ENCODE assay signal across 17 mouse cellular contexts in genomic region chr10:90709602-90709931, GRCm38 (mm10).
DNase-seq lines count a peak whose midpoint lies in the region; ATAC-seq lines count a peak whose summit lies in the region.
"Had no signal": no experiment of that assay in that cellular context is flagged by ENCODE, and none has a peak within 500 bp of the region (broad histone marks: within the 10 kb centered on the region; RNA-seq: fewer than 3 reads in every experiment).

No protein-coding gene starts in this region.

- H3K27ac ChIP-seq in midbrain, embryonic 11.5 days (ENCODE audit: low read depth, low read length), result no peak overlapping the region
- H3K27ac ChIP-seq in midbrain, embryonic 16.5 days (ENCODE audit: low read length), result no peak overlapping the region
- H3K27ac ChIP-seq in hindbrain, embryonic 14.5 days, result 0 out of 2 replicates have a peak overlapping the region, but pooled peaks have one; percentile 23
- H3K27ac ChIP-seq: heart, embryonic 10.5 days; limb, embryonic 15.5 days; liver, embryonic 15.5 days had no signal

- H3K27me3 ChIP-seq in midbrain, embryonic 11.5 days (ENCODE audit: control insufficient read depth, insufficient read depth, low read length), result no peaks in the 10 kb centered on the region
- H3K27me3 ChIP-seq in midbrain, embryonic 16.5 days (ENCODE audit: control insufficient read depth, insufficient read depth, low read depth, low read length), result no peaks in the 10 kb centered on the region
- no peaks in the 10 kb centered on the region for H3K27me3 ChIP-seq in hindbrain, embryonic 14.5 days (ENCODE audit: control insufficient read depth, insufficient read depth, low read length)
- H3K27me3 ChIP-seq: hindbrain, embryonic 15.5 days; limb, embryonic 15.5 days; liver, embryonic 15.5 days had no signal

- no peak for DNase-seq in midbrain, embryonic 11.5 days (ENCODE audit: low spot score, missing footprints)
- DNase-seq in Muller cell, postnatal 12 days (ENCODE audit: inconsistent ontology term), result peak; percentile 54
- peak; percentile 56 for DNase-seq in brain, adult 2 months (ENCODE audit: low read depth, low spot score)
- no peak for DNase-seq in hindbrain, embryonic 14.5 days (ENCODE audit: low spot score)
- no peak for DNase-seq in gastrocnemius, postnatal 25 days
- DNase-seq in lung, postnatal 10 days, result no peak
- DNase-seq: adrenal gland, postnatal 36 days; cerebellum, adult 2 months; cerebellum, postnatal 36 days; right cerebral cortex, postnatal 25 days had no signal

- no peaks in the 10 kb centered on the region for H3K9me3 ChIP-seq in midbrain, embryonic 11.5 days (ENCODE audit: control insufficient read depth, low read length)
- H3K9me3 ChIP-seq in midbrain, embryonic 16.5 days (replicated peaks; ENCODE audit: control insufficient read depth, low read length, poor library complexity, severe bottlenecking), result no peaks in the 10 kb centered on the region
- H3K9me3 ChIP-seq in hindbrain, embryonic 14.5 days (ENCODE audit: control insufficient read depth, low read length), result 0 out of 2 replicates have a peak, but pooled peaks cover 4% of the 10 kb centered on the region
- H3K9me3 ChIP-seq: heart, embryonic 10.5 days; hindbrain, embryonic 15.5 days; limb, embryonic 15.5 days; liver, embryonic 15.5 days had no signal

- no peak overlapping the region for H3K9ac ChIP-seq in midbrain, embryonic 11.5 days (ENCODE audit: low read length)
- no peak overlapping the region for H3K9ac ChIP-seq in midbrain, embryonic 16.5 days (ENCODE audit: low read depth, low read length)
- no peak overlapping the region for H3K9ac ChIP-seq in hindbrain, embryonic 14.5 days
- H3K9ac ChIP-seq: hindbrain, embryonic 15.5 days; limb, embryonic 15.5 days; liver, embryonic 15.5 days had no signal

- H3K4me2 ChIP-seq in midbrain, embryonic 11.5 days, result no peak overlapping the region
- H3K4me2 ChIP-seq in midbrain, embryonic 16.5 days (ENCODE audit: low read length), result no peak overlapping the region
- no peak overlapping the region for H3K4me2 ChIP-seq in hindbrain, embryonic 14.5 days (replicated peaks)
- H3K4me2 ChIP-seq: hindbrain, embryonic 15.5 days; limb, embryonic 15.5 days; liver, embryonic 15.5 days had no signal

- no peaks in the 10 kb centered on the region for H3K36me3 ChIP-seq in midbrain, embryonic 11.5 days (ENCODE audit: control insufficient read depth, insufficient read depth, low read length)
- no peaks in the 10 kb centered on the region for H3K36me3 ChIP-seq in midbrain, embryonic 16.5 days (ENCODE audit: control insufficient read depth, insufficient read depth, low read length)
- H3K36me3 ChIP-seq in hindbrain, embryonic 14.5 days (replicated peaks; ENCODE audit: control insufficient read depth, insufficient read depth), result no peaks in the 10 kb centered on the region
- H3K36me3 ChIP-seq: G1E; heart, embryonic 10.5 days; limb, embryonic 15.5 days; liver, embryonic 15.5 days had no signal

- peaks cover 2% of the 10 kb centered on the region; the same call in 1 of the 2 replicates for H3K4me1 ChIP-seq in midbrain, embryonic 11.5 days (ENCODE audit: control insufficient read depth, insufficient read depth, low read length)
- H3K4me1 ChIP-seq in midbrain, embryonic 16.5 days (ENCODE audit: control insufficient read depth, insufficient read depth, low read length), result peaks cover 3% of the 10 kb centered on the region; the same call in 1 of the 2 replicates
- peaks cover 6% of the 10 kb centered on the region; the same call in 1 of the 2 replicates for H3K4me1 ChIP-seq in hindbrain, embryonic 14.5 days (replicated peaks; ENCODE audit: control insufficient read depth, insufficient read depth, low read length)
- H3K4me1 ChIP-seq: heart, embryonic 10.5 days; limb, embryonic 15.5 days; liver, embryonic 15.5 days had no signal

- 5% methylated on average over 5 of the region's 5 CpGs for WGBS in midbrain, embryonic 11.5 days
- WGBS in midbrain, embryonic 16.5 days, result 7% methylated on average over 5 of the region's 5 CpGs
- 5% methylated on average over 5 of the region's 5 CpGs for WGBS in hindbrain, embryonic 14.5 days

- ATAC-seq in midbrain, embryonic 11.5 days (ENCODE audit: low FRiP score), result peak; percentile 70
- no peak for ATAC-seq in midbrain, embryonic 16.5 days
- peak; percentile 40; the same call in 1 of the 2 replicates for ATAC-seq in hindbrain, embryonic 14.5 days (ENCODE audit: low FRiP score)
- ATAC-seq: intestine, postnatal 0 days had no signal

- H3K4me3 ChIP-seq in midbrain, embryonic 11.5 days (ENCODE audit: low read depth, low read length), result no peak overlapping the region
- no peak overlapping the region for H3K4me3 ChIP-seq in midbrain, embryonic 16.5 days (ENCODE audit: low read depth, low read length)
- H3K4me3 ChIP-seq in hindbrain, embryonic 14.5 days (replicated peaks; ENCODE audit: low read length), result no peak overlapping the region
- H3K4me3 ChIP-seq: heart, embryonic 10.5 days; hindbrain, embryonic 15.5 days; limb, embryonic 15.5 days; liver, embryonic 15.5 days had no signal

Comparison
In these comparisons a context has a peak if more than half of its experiments do, and no peak if none do; other contexts are left out.
1. DNase-seq: peak in Muller cell, postnatal 12 days (single experiment) and brain, adult 2 months (single experiment); none in midbrain, embryonic 11.5 days (single experiment), hindbrain, embryonic 14.5 days (single experiment), gastrocnemius, postnatal 25 days (single experiment) and lung, postnatal 10 days (single experiment).